Mouse (Mus musculus): ENCODE results near the gene Ercc4.

Ercc4 gene

GRCm38 (mm10) chr16:13193663-13194071 is 84.2 kb downstream of the Ercc4 start:
- DNase-seq (ENCODE audit: extremely low read depth, insufficient read length, low spot score), result no peak

- no peak for DNase-seq (ENCODE audit: extremely low read depth, insufficient read length, low spot score)
Observed at GRCm38 (mm10) chr16:13194882-13195281, 85.4 kb downstream of the Ercc4 start.

- DNase-seq (ENCODE audit: extremely low read depth, insufficient read length, low spot score), result no peak
Observed at GRCm38 (mm10) chr16:13196626-13197025, 87.1 kb downstream of the Ercc4 start.

GRCm38 (mm10) chr16:13197293-13197692 is 87.8 kb downstream of the Ercc4 start:
- no peak for DNase-seq (ENCODE audit: extremely low read depth, insufficient read length, low spot score)

GRCm38 (mm10) chr16:13199204-13199603 is 89.7 kb downstream of the Ercc4 start:
- no peak for DNase-seq (ENCODE audit: extremely low read depth, insufficient read length, low spot score)
